ENCODE assay signal across 18 mouse cellular contexts in genomic region chr9:55421786-55422185, GRCm38 (mm10).
"Had no signal": no experiment of that assay in that cellular context is flagged by ENCODE, and none has a peak within 500 bp of the region (broad histone marks: within the 10 kb centered on the region; RNA-seq: fewer than 3 reads in every experiment).

No protein-coding gene starts in this region.

- H3K9ac ChIP-seq: lung, embryonic 14.5 days; midbrain, embryonic 12.5 days; neural tube, embryonic 13.5 days; neural tube, embryonic 15.5 days had no signal

- H3K27ac ChIP-seq: midbrain, embryonic 10.5 days; midbrain, embryonic 12.5 days; neural tube, embryonic 13.5 days; neural tube, embryonic 15.5 days had no signal

- H3K27me3 ChIP-seq: midbrain, embryonic 12.5 days; neural tube, embryonic 13.5 days; neural tube, embryonic 15.5 days had no signal

- H3K4me3 ChIP-seq: midbrain, embryonic 10.5 days; midbrain, embryonic 12.5 days; myocyte; neural tube, embryonic 13.5 days; neural tube, embryonic 15.5 days had no signal

- H3K9me3 ChIP-seq: neural tube, embryonic 13.5 days; neural tube, embryonic 15.5 days had no signal

- H3K36me3 ChIP-seq: midbrain, embryonic 10.5 days; midbrain, embryonic 12.5 days; neural tube, embryonic 13.5 days; neural tube, embryonic 15.5 days had no signal

- ATAC-seq: midbrain, embryonic 16.5 days had no signal

- H3K4me2 ChIP-seq: lung, embryonic 14.5 days; midbrain, embryonic 12.5 days; neural tube, embryonic 13.5 days; neural tube, embryonic 15.5 days had no signal

- DNase-seq: lung, embryonic 14.5 days; lung, postnatal 10 days; lung, postnatal 4 days; midbrain, embryonic 14.5 days; retina, postnatal 1 day; right cerebral cortex, adult 18-20 months; right cerebral cortex, postnatal 25 days; right cerebral cortex, postnatal 4 days; spleen, adult 18-20 months; thymus, adult 18-20 months; thymus, postnatal 14 days; thymus, postnatal 36 days had no signal
